Mouse (Mus musculus) heart, embryonic 14.5 days (tissue): ENCODE results near the gene Atf7. TPM values are rescaled to one million over a fixed set of nuclear protein-coding genes. Genes with fewer than 3 reads are reported as not detected.
"Not testable (repeated sequence)": the region's sequence is repeated elsewhere in the genome, so short reads cannot be mapped to it uniquely, and the experiment has no call there.

ENCODE experiments used
- ATAC-seq: fragments of 200-750 bp; cut with Nextera tagmentation; 2 replicates; pipeline ENCODE4 v1.8.0; 2017; ENCODE audit warnings: low read depth, moderate TSS enrichment; ENCODE audit not compliant: insufficient number of reproducible peaks, insufficient read depth, low FRiP score
- H3K27ac ChIP-seq, 2 experiments: fragments of 200-500 bp in 1 of 2; fragments of 300-500 bp in 1 of 2; sonication (generic) in 1 of 2; replicated peaks in 1 of 2; 2 replicates each; pipeline ENCODE4 v1.5.1; 2012 to 2014; ENCODE audit warnings: low read depth in 2 of 2, low read length in 2 of 2, control low read depth in 1 of 2, mild to moderate bottlenecking in 1 of 2, mixed read lengths in 1 of 2; ENCODE audit not compliant: control insufficient read depth in 1 of 2, insufficient read depth in 1 of 2
- H3K27me3 ChIP-seq: fragments of 300-500 bp; sonication (generic); 2 replicates; pipeline ENCODE4 v1.6.1; 2014; ENCODE audit warnings: mild to moderate bottlenecking, low read length, control low read depth; ENCODE audit not compliant: control insufficient read depth, insufficient read depth
- H3K36me3 ChIP-seq: fragments of 300-500 bp; sonication (generic); 2 replicates; pipeline ENCODE4 v1.6.1; 2014; ENCODE audit warnings: mild to moderate bottlenecking, control low read depth, low read length, mixed read lengths; ENCODE audit not compliant: control insufficient read depth, insufficient read depth
- H3K4me1 ChIP-seq, 2 experiments: fragments of 200-500 bp in 1 of 2; fragments of 300-500 bp in 1 of 2; sonication (generic) in 1 of 2; 2 replicates each; pipeline ENCODE4 v1.6.1; 2012 to 2014; ENCODE audit warnings: low read length in 2 of 2, control low read depth in 1 of 2, mixed read lengths in 1 of 2; ENCODE audit not compliant: control insufficient read depth in 2 of 2, insufficient read depth in 2 of 2
- H3K4me2 ChIP-seq: fragments of 300-500 bp; sonication (generic); 2 replicates; pipeline ENCODE4 v1.6.1; 2014; ENCODE audit warnings: mild to moderate bottlenecking, low read length
- H3K4me3 ChIP-seq, 2 experiments: fragments of 200-500 bp in 1 of 2; fragments of 300-500 bp in 1 of 2; sonication (generic) in 1 of 2; 2 replicates each; pipeline ENCODE4 v1.5.1; 2012 to 2014; ENCODE audit warnings: low read length in 2 of 2, mild to moderate bottlenecking in 2 of 2, control low read depth in 1 of 2, low read depth in 1 of 2, moderate library complexity in 1 of 2; ENCODE audit not compliant: control insufficient read depth in 1 of 2, insufficient read depth in 1 of 2
- H3K9ac ChIP-seq: fragments of 300-500 bp; sonication (generic); 2 replicates; pipeline ENCODE4 v1.6.1; 2014; ENCODE audit warnings: mild to moderate bottlenecking, low read length
- H3K9me3 ChIP-seq: fragments of 300-500 bp; sonication (generic); 2 replicates; pipeline ENCODE4 v1.6.1; 2016; ENCODE audit warnings: low read length, control low read depth; ENCODE audit not compliant: control insufficient read depth
- WGBS: fragments of 180-500 bp; shearing (Covaris S2); extraction: QIAGEN DNeasy Blood & Tissue Kit; methylation state at CpG from one replicate; pipeline ENCODE4 v1.1.7; 2014; 5-methylcytosine and 5-hydroxymethylcytosine counted together
- polyA plus RNA-seq: library from polyadenylated mRNA; unstranded; fragments of >200 nt; fragmentation: Nextera tagmentation; extraction: Ambion mirVana; gene quantifications from 2 replicates; pipeline ENCODE4 v1.2.1, GENCODE M21; 2014

The Atf7 gene
- polyA plus RNA-seq, 1 experiment from 2014 or later, result 29.7 TPM

DNA sequence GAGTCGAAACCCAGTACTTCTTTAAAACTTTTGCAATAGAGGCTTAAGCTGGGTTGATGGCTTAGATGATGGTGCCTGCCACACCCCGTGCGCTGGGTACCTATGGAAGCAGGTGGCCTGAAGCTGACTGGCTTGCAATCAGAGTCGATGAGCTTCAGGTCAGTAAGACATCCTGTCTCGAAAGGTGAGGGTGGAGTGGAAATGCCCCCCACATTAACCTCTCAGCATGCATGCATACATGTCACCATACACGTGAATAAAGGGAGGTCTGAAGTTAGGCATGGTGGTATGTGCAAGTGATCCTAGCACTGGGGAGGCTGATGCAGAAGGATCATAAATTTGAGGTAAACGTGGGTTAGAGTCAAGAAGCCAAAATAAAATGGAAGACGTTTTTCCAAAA, 44.3 kb upstream of the Atf7 start:
- Histone ChIP-seq H3K27me3 (no peaks in the 10 kb centered on the region), H3K36me3 (peaks cover 51% of the 10 kb centered on the region), H3K9me3 (no peaks in the 10 kb centered on the region), H3K27ac (no peak overlapping the region), H3K4me3 (peak overlapping the region in 1 of 2 experiments; percentile 58; a peak in 1 of 4 replicates), H3K4me2 (peak overlapping the region; percentile 85), H3K9ac (peak overlapping the region; percentile 92; the same call in 1 of the 2 replicates), H3K4me1 (peaks cover 14 to 22% of the 10 kb centered on the region in 2 experiments)
- WGBS, result 85% methylated on average over 8 of the region's 8 CpGs
- ATAC-seq, result no peak

DNA sequence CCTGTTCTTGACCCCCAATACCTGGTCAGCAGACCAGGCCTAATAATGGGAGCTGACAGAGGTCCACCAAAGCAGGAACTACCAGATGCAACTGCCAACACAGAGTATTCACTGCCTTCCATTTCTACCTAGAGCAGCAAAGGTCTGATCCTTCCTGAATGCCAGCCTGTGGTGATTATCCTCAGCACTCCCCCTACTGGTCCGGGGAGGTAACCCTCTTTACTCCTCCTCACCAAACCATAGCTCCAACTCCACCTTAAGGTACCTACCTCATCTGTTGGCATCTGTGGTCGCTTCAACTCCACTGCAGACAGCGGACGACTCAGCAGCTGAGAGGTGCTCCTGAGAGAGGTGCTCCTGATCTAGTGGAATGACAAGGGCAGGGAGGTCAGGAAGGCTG, 40.2 kb upstream of the Atf7 start:
- no peak for ATAC-seq
- Histone ChIP-seq H3K9me3 (no peaks in the 10 kb centered on the region), H3K4me3 (no peak overlapping the region), H3K27me3 (no peaks in the 10 kb centered on the region), H3K36me3 (peaks cover 88% of the 10 kb centered on the region), H3K4me1 (peaks cover 2 to 6% of the 10 kb centered on the region in 2 experiments; a peak in 3 of 4 replicates), H3K4me2 (no peak overlapping the region), H3K9ac (no peak overlapping the region), H3K27ac (no peak overlapping the region)
- 41% methylated on average over 4 of the region's 4 CpGs for WGBS

DNA sequence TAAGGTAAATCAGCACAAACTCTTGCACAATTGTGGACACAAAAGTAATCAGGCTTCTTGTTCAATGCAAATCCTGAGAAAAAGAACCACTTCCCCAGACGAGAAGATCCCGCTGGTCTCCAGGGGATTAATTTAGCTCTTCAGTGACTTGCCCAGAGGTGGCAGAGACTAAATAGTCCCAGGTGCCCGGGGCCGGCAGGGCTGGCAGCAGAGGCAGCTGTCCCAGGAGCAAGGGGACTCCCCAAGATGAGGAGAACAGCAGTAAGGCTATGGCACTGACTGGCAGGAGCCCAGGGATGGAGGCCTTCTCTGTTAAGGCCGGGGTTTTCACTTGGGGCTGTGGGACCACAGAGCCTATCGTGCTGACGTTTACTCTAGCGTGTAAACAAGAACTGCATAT, 38.6 kb upstream of the Atf7 start:
- Histone ChIP-seq H3K9ac (no peak overlapping the region), H3K36me3 (peaks cover 87% of the 10 kb centered on the region)
- no peak for ATAC-seq

DNA sequence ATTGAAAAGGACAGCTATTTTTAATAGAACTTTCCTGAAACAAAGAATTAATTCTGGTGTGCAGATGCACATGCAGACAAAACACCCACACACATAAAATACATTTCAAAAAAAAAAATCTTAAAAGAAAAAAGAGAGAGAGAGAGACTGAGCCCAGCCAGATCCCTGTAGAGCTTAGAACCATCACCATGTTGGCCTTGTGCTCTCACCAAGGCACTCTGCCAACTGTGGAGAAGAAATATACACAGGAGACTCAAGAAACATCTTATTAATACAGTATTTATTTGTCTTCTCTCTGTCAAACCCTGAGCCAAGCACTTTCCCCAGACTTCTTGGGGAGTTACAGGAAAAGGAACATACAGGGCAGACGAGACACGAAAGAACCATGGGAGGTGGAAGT, 37.3 kb upstream of the Atf7 start:
- H3K36me3 ChIP-seq, result peaks cover 74% of the 10 kb centered on the region
- not testable (repeated sequence) for ATAC-seq, H3K27ac ChIP-seq, H3K27me3 ChIP-seq, H3K4me2 ChIP-seq, H3K9me3 ChIP-seq, H3K9ac ChIP-seq, H3K4me3 ChIP-seq
- H3K4me1 ChIP-seq, result peaks cover 6 to 11% of the 10 kb centered on the region in 2 experiments
- WGBS, result no CpG with 5 or more reads among the region's 2 CpGs

More for the DNA sequence above, 38.6 kb upstream of the Atf7 start:
- no peak overlapping the region for H3K27ac ChIP-seq
- no peaks in the 10 kb centered on the region; a peak in 1 of 4 replicates for H3K4me1 ChIP-seq
- H3K27me3 ChIP-seq, result no peaks in the 10 kb centered on the region
- H3K9me3 ChIP-seq, result no peaks in the 10 kb centered on the region
- H3K4me3 ChIP-seq, result no peak overlapping the region
- 92% methylated on average over 8 of the region's 8 CpGs for WGBS
- no peak overlapping the region for H3K4me2 ChIP-seq

DNA sequence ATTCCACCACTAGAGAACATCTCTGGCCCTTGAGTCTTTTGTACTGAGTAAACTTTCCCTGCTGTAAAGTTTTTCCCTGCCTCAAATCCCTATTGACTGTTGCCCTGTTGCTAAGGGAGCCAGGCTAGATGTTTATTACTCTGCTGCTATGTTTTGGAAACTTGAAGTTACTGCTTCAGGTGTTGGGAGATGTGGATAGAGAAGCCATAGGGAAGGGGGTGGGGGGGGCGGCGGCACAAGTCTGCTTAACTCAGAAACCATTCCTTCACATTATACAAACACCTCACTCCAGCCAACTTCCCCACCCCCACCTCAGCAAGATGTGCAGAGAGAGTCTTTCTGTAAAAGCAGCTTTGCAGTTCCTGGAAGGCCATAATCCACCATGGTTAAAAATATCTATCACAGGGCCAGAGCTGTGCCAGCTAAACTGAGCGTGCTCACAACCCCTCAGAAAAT, 32.7 kb upstream of the Atf7 start:
- Histone ChIP-seq H3K36me3 (peaks cover 28% of the 10 kb centered on the region), H3K4me1 (peaks cover 16 to 20% of the 10 kb centered on the region in 2 experiments), H3K27ac (peak overlapping the region; percentile 89 to 91), H3K4me2 (0 out of 2 replicates have a peak overlapping the region, but pooled peaks have one; percentile 31), H3K27me3 (no peaks in the 10 kb centered on the region), H3K4me3 (no peak overlapping the region), H3K9ac (peak overlapping the region; percentile 31; the same call in 1 of the 2 replicates), H3K9me3 (no peaks in the 10 kb centered on the region)
- 33% methylated on average over 3 of the region's 3 CpGs for WGBS
- ATAC-seq, result no peak; the same call in 1 of the 2 replicates

DNA sequence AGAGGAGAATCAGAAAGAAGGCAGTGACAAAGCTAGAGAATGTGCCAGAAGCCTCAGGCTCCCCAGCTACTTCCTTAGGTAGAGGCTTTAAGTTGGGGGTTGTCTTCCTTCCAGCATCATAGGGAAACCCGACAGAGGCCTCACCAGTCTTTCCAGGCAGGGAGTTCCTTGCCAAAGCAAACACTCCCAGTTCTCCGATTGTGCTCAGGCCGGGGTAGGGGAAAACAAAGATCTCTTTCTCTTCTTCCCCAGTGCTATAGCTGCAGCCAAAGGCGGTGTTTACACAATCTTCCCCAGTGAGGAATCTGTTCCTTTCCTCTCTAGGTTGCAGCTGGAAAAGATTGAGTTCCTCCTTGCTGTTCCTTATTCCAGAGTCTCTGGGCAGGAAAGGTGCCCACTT, 31.4 kb upstream of the Atf7 start:
- H3K27me3 ChIP-seq, result no peaks in the 10 kb centered on the region
- peaks cover 16 to 20% of the 10 kb centered on the region in 2 experiments for H3K4me1 ChIP-seq
- no peaks in the 10 kb centered on the region for H3K9me3 ChIP-seq
- peak; percentile 84 for ATAC-seq
- peak overlapping the region; percentile 31 for H3K4me2 ChIP-seq
- H3K36me3 ChIP-seq, result peaks cover 16% of the 10 kb centered on the region
- H3K9ac ChIP-seq, result no peak overlapping the region; the same call in 1 of the 2 replicates
- H3K27ac ChIP-seq, result peak overlapping the region; percentile 89
- WGBS, result 52% methylated on average over 4 of the region's 4 CpGs
- no peak overlapping the region for H3K4me3 ChIP-seq

DNA sequence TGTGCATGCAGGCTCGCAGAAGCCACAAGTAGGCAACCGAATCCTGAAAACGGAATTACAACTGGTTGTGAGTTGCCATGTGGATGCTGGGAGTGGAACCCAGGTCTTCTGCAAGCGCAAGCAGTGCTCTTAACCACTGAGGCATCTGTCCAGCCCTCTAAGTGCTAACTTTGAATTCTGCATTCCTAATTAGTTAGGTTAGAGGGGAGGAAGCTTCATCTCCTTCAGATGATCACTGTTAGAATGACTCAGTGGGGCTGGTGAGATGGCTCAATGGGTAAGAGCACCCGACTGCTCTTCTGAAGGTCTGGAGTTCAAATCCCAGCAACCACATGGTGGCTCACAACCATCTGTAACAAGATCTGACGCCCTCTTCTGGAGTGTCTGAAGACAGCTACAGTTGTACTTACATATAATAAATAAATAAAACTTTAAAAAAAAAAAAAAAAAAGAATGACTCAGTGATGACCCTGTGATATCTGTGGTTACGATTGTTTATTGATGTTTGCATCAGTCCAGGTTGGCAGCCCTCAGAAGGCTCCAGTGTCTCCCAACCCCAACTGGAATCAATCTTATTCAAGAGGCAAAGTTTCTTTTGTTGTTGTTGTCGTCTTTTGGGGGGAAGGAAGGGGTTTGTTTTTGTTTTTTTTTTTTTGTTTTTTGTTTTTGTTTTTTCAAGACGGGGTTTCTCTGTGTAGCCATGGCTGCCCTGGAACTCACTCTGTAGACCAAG, 26.8 kb upstream of the Atf7 start:
- H3K4me2 ChIP-seq, H3K9me3 ChIP-seq, H3K9ac ChIP-seq, H3K27me3 ChIP-seq, ATAC-seq, H3K4me3 ChIP-seq, H3K36me3 ChIP-seq, H3K4me1 ChIP-seq, H3K27ac ChIP-seq: not testable (repeated sequence)
- WGBS, result 79% methylated on average over 8 of the region's 9 CpGs
